Mouse (Mus musculus): ENCODE results near the gene Gm4131.

DNA sequence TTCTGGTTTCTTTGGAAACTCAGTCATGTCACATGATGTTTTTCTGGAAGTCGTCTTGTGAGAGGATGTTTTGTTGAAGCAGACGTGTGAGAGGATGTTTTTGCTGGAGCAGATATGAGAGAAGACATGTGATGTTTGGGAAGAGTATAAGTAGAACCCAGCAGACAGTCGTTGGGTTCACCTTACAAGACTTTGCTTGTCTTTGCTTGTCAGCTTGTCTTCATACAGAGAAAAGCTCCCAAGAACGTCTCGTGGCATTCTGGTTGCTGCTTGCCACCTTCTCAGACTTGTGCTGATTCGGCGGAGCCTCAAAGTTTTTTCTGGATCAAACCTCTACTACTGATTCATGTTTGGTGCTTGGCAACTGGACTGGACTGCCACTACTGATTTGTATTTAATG is 69.3 kb downstream of the Gm4131 start:
- TF ChIP-seq REST (IDR thresholded peaks at IDR 0.05; ENCODE audit: insufficient read depth, insufficient read length), result no peak
- no peak for TF ChIP-seq POLR2A (IDR thresholded peaks at IDR 0.05; ENCODE audit: insufficient read length, low read depth)

All from myocyte (in vitro differentiated cells).